Mouse (Mus musculus) MEL (cell line): Measurements from ENCODE around the gene Stac. TPM values are rescaled to one million over a fixed set of nuclear protein-coding genes. Genes with fewer than 3 reads are reported as not detected.

Source experiments
- DNase-seq: peaks from one replicate; pipeline ENCODE4 v3.0.0; 2011; ENCODE audit warnings: low read depth, low spot score
- H3K27ac ChIP-seq: 2 replicates; pipeline ENCODE4 v1.5.1; 2012; ENCODE audit warnings: low read depth, mild to moderate bottlenecking, control low read depth, low read length, moderate library complexity; ENCODE audit not compliant: control insufficient read depth
- H3K27me3 ChIP-seq, 2 experiments: fragments of 150-350 bp in 1 of 2; sonication (generic) in 1 of 2; 2 replicates each; pipeline ENCODE4 v1.6.1; 2012; ENCODE audit warnings: low read length in 2 of 2, mild to moderate bottlenecking in 2 of 2, improper control_type of control experiment in 1 of 2, moderate library complexity in 1 of 2; ENCODE audit not compliant: insufficient read depth in 2 of 2, control insufficient read depth in 1 of 2
- H3K36me3 ChIP-seq, 2 experiments: 2 replicates each; pipeline ENCODE4 v1.6.1; 2012 to 2014; ENCODE audit warnings: low read length in 2 of 2, improper control_type of control experiment in 1 of 2, inconsistent platforms in 1 of 2, mild to moderate bottlenecking in 1 of 2; ENCODE audit not compliant: insufficient read depth in 2 of 2, control insufficient read depth in 1 of 2
- H3K4me1 ChIP-seq, 2 experiments: fragments of 150-350 bp in 1 of 2; sonication (generic) in 1 of 2; 2 replicates each; pipeline ENCODE4 v1.6.1; 2012; ENCODE audit warnings: low read length in 2 of 2, improper control_type of control experiment in 1 of 2, mild to moderate bottlenecking in 1 of 2; ENCODE audit not compliant: insufficient read depth in 2 of 2, control insufficient read depth in 1 of 2
- H3K4me3 ChIP-seq, 2 experiments: fragments of 150-350 bp in 1 of 2; sonication (generic) in 1 of 2; 2 replicates each; pipeline ENCODE4 v1.5.1; 2012; ENCODE audit warnings: low read depth in 2 of 2, low read length in 2 of 2, mild to moderate bottlenecking in 2 of 2, moderate library complexity in 2 of 2, control low read depth in 1 of 2, improper control_type of control experiment in 1 of 2; ENCODE audit not compliant: control insufficient read depth in 1 of 2, insufficient read depth in 1 of 2
- H3K79me2 ChIP-seq: 2 replicates; pipeline ENCODE4 v1.6.1; 2012; ENCODE audit warnings: mild to moderate bottlenecking, low read length, moderate library complexity; ENCODE audit not compliant: control insufficient read depth, poor library complexity, insufficient read depth
- H3K9ac ChIP-seq: 2 replicates; pipeline ENCODE4 v1.6.1; 2012; ENCODE audit warnings: low read depth, mild to moderate bottlenecking, control low read depth, low read length, moderate library complexity; ENCODE audit not compliant: control insufficient read depth, poor library complexity, severe bottlenecking
- H3K9me3 ChIP-seq: fragments of 150-350 bp; sonication (generic); replicated peaks from 2 replicates; pipeline ENCODE4 v1.6.1; 2012; ENCODE audit warnings: mild to moderate bottlenecking, low read length, improper control_type of control experiment, moderate library complexity; ENCODE audit not compliant: insufficient read depth
- CHD1 ChIP-seq: IDR thresholded peaks from 2 replicates; pipeline ENCODE4 v1.6.1; 2012; ENCODE audit warnings: low read depth, mild to moderate bottlenecking, inconsistent platforms, low read length, improper control_type of control experiment
- EP300 ChIP-seq, 2 experiments: IDR thresholded peaks; 2 replicates each; pipeline ENCODE4 v1.6.1; 2011; ENCODE audit warnings: improper control_type of control experiment in 2 of 2, low read length in 2 of 2, low read depth in 1 of 2, mild to moderate bottlenecking in 1 of 2
- GATA1 ChIP-seq: IDR thresholded peaks from 2 replicates; pipeline ENCODE4 v1.6.1; 2011; ENCODE audit warnings: low read depth, low read length, improper control_type of control experiment
- MAFK ChIP-seq: IDR thresholded peaks from 2 replicates; pipeline ENCODE4 v1.6.1; 2011; ENCODE audit warnings: low read depth, mild to moderate bottlenecking, low read length, improper control_type of control experiment, borderline replicate concordance
- MAZ ChIP-seq: IDR thresholded peaks from 2 replicates; pipeline ENCODE4 v1.6.1; 2012; ENCODE audit warnings: low read depth, mild to moderate bottlenecking, inconsistent platforms, low read length, improper control_type of control experiment
- MEF2A ChIP-seq: IDR thresholded peaks from 2 replicates; pipeline ENCODE4 v1.6.1; 2014; ENCODE audit warnings: low read depth, mild to moderate bottlenecking, inconsistent platforms, low read length, improper control_type of control experiment; ENCODE audit not compliant: poor library complexity, insufficient replicate concordance, severe bottlenecking; ENCODE audit errors: extremely low read depth
- NELFE ChIP-seq: IDR thresholded peaks from 2 replicates; pipeline ENCODE4 v1.6.1; 2011; ENCODE audit warnings: low read depth, low read length, improper control_type of control experiment
- NRF1 ChIP-seq: IDR thresholded peaks from 2 replicates; pipeline ENCODE4 v1.6.1; 2014; ENCODE audit warnings: low read depth, mild to moderate bottlenecking, inconsistent platforms, low read length, improper control_type of control experiment, moderate library complexity; ENCODE audit not compliant: poor library complexity, insufficient read depth, severe bottlenecking
- POLR2AphosphoS2 ChIP-seq: IDR thresholded peaks from 2 replicates; pipeline ENCODE4 v1.6.1; 2011; ENCODE audit warnings: low read length, improper control_type of control experiment
- POLR2AphosphoS5 ChIP-seq: IDR thresholded peaks from 2 replicates; pipeline ENCODE4 v1.6.1; 2012; ENCODE audit warnings: low read depth, borderline replicate concordance, mild to moderate bottlenecking, inconsistent platforms, low read length, moderate library complexity, mixed read lengths
- RAD21 ChIP-seq: IDR thresholded peaks from 2 replicates; pipeline ENCODE4 v1.6.1; 2011; ENCODE audit warnings: mild to moderate bottlenecking, low read depth, low read length, improper control_type of control experiment
- RCOR1 ChIP-seq: IDR thresholded peaks from 2 replicates; pipeline ENCODE4 v1.6.1; 2012; ENCODE audit warnings: low read depth, mild to moderate bottlenecking, inconsistent platforms, low read length, improper control_type of control experiment
- SIN3A ChIP-seq: IDR thresholded peaks from 2 replicates; pipeline ENCODE4 v1.6.1; 2012; ENCODE audit warnings: low read length, improper control_type of control experiment, inconsistent platforms
- TBP ChIP-seq: IDR thresholded peaks from 2 replicates; pipeline ENCODE4 v1.8.0; 2011; ENCODE audit warnings: low read depth, low read length, improper control_type of control experiment
- USF2 ChIP-seq, 2 experiments: IDR thresholded peaks; 2 replicates each; pipeline ENCODE4 v1.6.1; 2011 to 2012; ENCODE audit warnings: improper control_type of control experiment in 2 of 2, low read length in 2 of 2, borderline replicate concordance in 1 of 2, inconsistent platforms in 1 of 2, low read depth in 1 of 2, mild to moderate bottlenecking in 1 of 2; ENCODE audit not compliant: insufficient read depth in 1 of 2
- ZC3H11A ChIP-seq: IDR thresholded peaks from 2 replicates; pipeline ENCODE4 v1.6.1; 2012; ENCODE audit warnings: low read depth, mild to moderate bottlenecking, inconsistent platforms, low read length, improper control_type of control experiment
- ZMIZ1 ChIP-seq: IDR thresholded peaks from 2 replicates; pipeline ENCODE4 v1.6.1; 2012; ENCODE audit warnings: low read depth, mild to moderate bottlenecking, inconsistent platforms, low read length, improper control_type of control experiment, moderate library complexity
- ZNF384 ChIP-seq: IDR thresholded peaks from 2 replicates; pipeline ENCODE4 v1.6.1; 2012; ENCODE audit warnings: low read depth, mild to moderate bottlenecking, inconsistent platforms, low read length, improper control_type of control experiment
- polyA plus RNA-seq, 2 experiments: library from polyadenylated mRNA; stranded (reverse) in 1 of 2; unstranded in 1 of 2; fragments of >175 nt in 1 of 2; fragments of >200 nt in 1 of 2; gene quantifications; 2 replicates each; pipeline versions ENCODE4 v1.2.1 to v1.2.4; 2012; ENCODE audit warnings: low replicate concordance in 2 of 2, low read depth in 1 of 2; ENCODE audit not compliant: insufficient read length in 2 of 2, insufficient read depth in 1 of 2, missing spikeins in 1 of 2
- total RNA-seq: library from RNA; depleted of rRNA; stranded (reverse); fragments of 300-350 nt; gene quantifications from 2 replicates; pipeline ENCODE4 v1.2.3, GENCODE M21; 2012

The Stac gene
- total and polyA plus RNA-seq, 3 experiments, result not detected

GRCm38 (mm10) chr9:111714457-111714856 is 24.3 kb upstream of the Stac start:
- no peaks in the 10 kb centered on the region for H3K4me1 ChIP-seq
- no peak for TF ChIP-seq POLR2AphosphoS2
- no peak overlapping the region for H3K27ac ChIP-seq
- H3K9ac ChIP-seq, result no peak overlapping the region
- H3K9me3 ChIP-seq, result no peaks in the 10 kb centered on the region
- no peaks in the 10 kb centered on the region for H3K79me2 ChIP-seq
- H3K36me3 ChIP-seq, result no peaks in the 10 kb centered on the region
- no peaks in the 10 kb centered on the region for H3K27me3 ChIP-seq
- DNase-seq, result no peak
- no peak overlapping the region for H3K4me3 ChIP-seq

- TF ChIP-seq USF2 (IDR thresholded peaks at IDR 0.05; ENCODE audit: borderline replicate concordance in 1 of 2, insufficient read depth in 1 of 2, low read depth in 1 of 2, low read length in 2 of 2) (no peak), GATA1 (no peak), NELFE (no peak), ZNF384 (no peak), RAD21 (no peak), POLR2AphosphoS5 (no peak), MAFK (no peak), ZMIZ1 (no peak), SIN3A (no peak), EP300 (IDR thresholded peaks at IDR 0.05; ENCODE audit: low read depth in 1 of 2, low read length in 2 of 2) (no peak), MAZ (no peak), ZC3H11A (no peak), CHD1 (no peak), RCOR1 (no peak), MEF2A (no peak), TBP (no peak), NRF1 (no peak)
- TF ChIP-seq, all 39 proteins: peak for 0
- H3K9me3 ChIP-seq, result no peaks in the 10 kb centered on the region
Measured at GRCm38 (mm10) chr9:111700101-111700500, 10.0 kb upstream of the Stac start.

More at GRCm38 (mm10) chr9:111700101-111700500, 10.0 kb upstream of the Stac start:
- no peaks in the 10 kb centered on the region for H3K79me2 ChIP-seq
- DNase-seq, result no peak
- no peak overlapping the region for H3K9ac ChIP-seq
- H3K27me3 ChIP-seq, result no peaks in the 10 kb centered on the region
- no peaks in the 10 kb centered on the region for H3K4me1 ChIP-seq
- no peak overlapping the region for H3K27ac ChIP-seq
- H3K4me3 ChIP-seq, result no peak overlapping the region
- H3K36me3 ChIP-seq, result no peaks in the 10 kb centered on the region
